ENCODE assay signal across 10 mouse cellular contexts in genomic region chr6:84867114-84867513, GRCm38 (mm10).
DNase-seq lines count a peak whose midpoint lies in the region; ATAC-seq lines count a peak whose summit lies in the region.
"Had no signal": no experiment of that assay in that cellular context is flagged by ENCODE, and none has a peak within 500 bp of the region (broad histone marks: within the 10 kb centered on the region; RNA-seq: fewer than 3 reads in every experiment).

No protein-coding gene starts in this region.

- no peaks in the 10 kb centered on the region for H3K9me3 ChIP-seq in midbrain, embryonic 13.5 days
- no peaks in the 10 kb centered on the region for H3K9me3 ChIP-seq in midbrain, embryonic 16.5 days (replicated peaks; ENCODE audit: control insufficient read depth, low read length, poor library complexity, severe bottlenecking)
- no peaks in the 10 kb centered on the region for H3K9me3 ChIP-seq in hindbrain, embryonic 13.5 days

- no peak overlapping the region for H3K4me2 ChIP-seq in midbrain, embryonic 13.5 days (replicated peaks)
- no peak overlapping the region for H3K4me2 ChIP-seq in midbrain, embryonic 16.5 days (ENCODE audit: low read length)
- H3K4me2 ChIP-seq in hindbrain, embryonic 13.5 days: no peak overlapping the region

- peak; percentile 71 for DNase-seq in embryo, embryonic 11 days
- peak; percentile 32 for DNase-seq in retina, embryonic 14.5 days (ENCODE audit: low spot score)
- DNase-seq in left cerebral cortex, postnatal 4 days: no peak
- DNase-seq in thymus, postnatal 36 days: no peak
- no peak for DNase-seq in cerebellum, postnatal 4 days (ENCODE audit: low spot score in 2 of 2)
- DNase-seq: cerebellum, adult 9-11 months; thymus, postnatal 4 days had no signal

- H3K4me1 ChIP-seq in midbrain, embryonic 13.5 days (replicated peaks): peaks cover 16% of the 10 kb centered on the region
- H3K4me1 ChIP-seq in midbrain, embryonic 16.5 days (ENCODE audit: control insufficient read depth, insufficient read depth, low read length): peaks cover 9% of the 10 kb centered on the region
- peaks cover 21% of the 10 kb centered on the region for H3K4me1 ChIP-seq in hindbrain, embryonic 13.5 days (replicated peaks)

- no peaks in the 10 kb centered on the region for H3K27me3 ChIP-seq in midbrain, embryonic 13.5 days
- no peaks in the 10 kb centered on the region for H3K27me3 ChIP-seq in midbrain, embryonic 16.5 days (ENCODE audit: control insufficient read depth, insufficient read depth, low read depth, low read length)
- H3K27me3 ChIP-seq in hindbrain, embryonic 13.5 days: no peaks in the 10 kb centered on the region

- 25% methylated on average over 4 of the region's 4 CpGs for WGBS in midbrain, embryonic 13.5 days
- 21% methylated on average over 4 of the region's 4 CpGs for WGBS in midbrain, embryonic 16.5 days
- 9% methylated on average over 4 of the region's 4 CpGs for WGBS in hindbrain, embryonic 13.5 days

- H3K9ac ChIP-seq in midbrain, embryonic 13.5 days (replicated peaks): no peak overlapping the region
- no peak overlapping the region for H3K9ac ChIP-seq in midbrain, embryonic 16.5 days (ENCODE audit: low read depth, low read length)
- no peak overlapping the region for H3K9ac ChIP-seq in hindbrain, embryonic 13.5 days

- H3K36me3 ChIP-seq in midbrain, embryonic 13.5 days: no peaks in the 10 kb centered on the region
- no peaks in the 10 kb centered on the region for H3K36me3 ChIP-seq in midbrain, embryonic 16.5 days (ENCODE audit: control insufficient read depth, insufficient read depth, low read length)
- no peaks in the 10 kb centered on the region for H3K36me3 ChIP-seq in hindbrain, embryonic 13.5 days

- no peak overlapping the region for H3K4me3 ChIP-seq in midbrain, embryonic 13.5 days (replicated peaks)
- H3K4me3 ChIP-seq in midbrain, embryonic 16.5 days (ENCODE audit: low read depth, low read length): no peak overlapping the region
- H3K4me3 ChIP-seq in hindbrain, embryonic 13.5 days: no peak overlapping the region

- H3K27ac ChIP-seq in midbrain, embryonic 13.5 days: peak overlapping the region; percentile 14; the same call in 1 of the 2 replicates
- H3K27ac ChIP-seq in midbrain, embryonic 16.5 days (ENCODE audit: low read length): no peak overlapping the region
- peak overlapping the region; percentile 55; the same call in 1 of the 2 replicates for H3K27ac ChIP-seq in hindbrain, embryonic 13.5 days

- intact Hi-C loops in left cerebral cortex, postnatal 4 days (cut with DNase I): no loop called here

- peak; percentile 66; the same call in 1 of the 2 replicates for ATAC-seq in midbrain, embryonic 13.5 days
- ATAC-seq in midbrain, embryonic 16.5 days: no peak
- no peak for ATAC-seq in hindbrain, embryonic 13.5 days (ENCODE audit: low FRiP score)

Comparison
In these comparisons a context has a peak if more than half of its experiments do, and no peak if none do; other contexts are left out.
1. DNase-seq: peak in embryo, embryonic 11 days (single experiment) and retina, embryonic 14.5 days (single experiment); none in left cerebral cortex, postnatal 4 days (single experiment), thymus, postnatal 36 days (0 of 2) and cerebellum, postnatal 4 days (0 of 2).